Mouse (Mus musculus) CH12.LX (cell line): ENCODE results near the gene Npr1.

Experiments used
- EP300 ChIP-seq: IDR thresholded peaks from 2 replicates; pipeline ENCODE4 v1.6.1; 2011; ENCODE audit warnings: low read length, improper control_type of control experiment
- MAFK ChIP-seq: IDR thresholded peaks from 2 replicates; pipeline ENCODE4 v1.6.1; 2011; ENCODE audit warnings: low read length, improper control_type of control experiment; ENCODE audit not compliant: insufficient replicate concordance
- MXI1 ChIP-seq: IDR thresholded peaks from 2 replicates; pipeline ENCODE4 v1.6.1; 2011; ENCODE audit warnings: mild to moderate bottlenecking, low read depth, low read length, improper control_type of control experiment
- POLR2A ChIP-seq: IDR thresholded peaks from 2 replicates; pipeline ENCODE4 v1.6.1; 2011; ENCODE audit warnings: low read depth, mild to moderate bottlenecking, improper control_type of control experiment, low read length

DNA sequence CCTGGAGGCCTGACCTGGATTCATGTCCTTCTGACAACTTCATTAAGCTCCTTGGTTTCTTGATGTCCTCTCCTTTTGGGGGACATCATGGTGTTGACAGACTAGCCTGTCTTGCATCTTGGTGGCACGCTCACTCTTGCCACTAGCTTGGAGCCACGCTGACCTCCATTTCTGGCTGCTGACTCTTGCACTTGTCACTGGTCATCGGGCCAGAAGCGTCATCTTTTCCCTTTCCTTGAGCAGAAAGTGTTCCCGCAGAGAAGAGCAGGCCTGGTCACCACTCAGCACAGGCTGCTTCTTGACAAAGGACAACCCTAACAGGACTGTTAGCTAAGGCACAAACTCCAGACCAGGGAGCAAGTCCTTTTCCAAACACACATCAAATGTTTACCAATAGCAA is 59.3 kb downstream of the Npr1 start:
- no peak for TF ChIP-seq MXI1
- TF ChIP-seq MAFK, result no peak
- TF ChIP-seq EP300, result no peak
- no peak for TF ChIP-seq POLR2A
